In the genomic region with DNA sequence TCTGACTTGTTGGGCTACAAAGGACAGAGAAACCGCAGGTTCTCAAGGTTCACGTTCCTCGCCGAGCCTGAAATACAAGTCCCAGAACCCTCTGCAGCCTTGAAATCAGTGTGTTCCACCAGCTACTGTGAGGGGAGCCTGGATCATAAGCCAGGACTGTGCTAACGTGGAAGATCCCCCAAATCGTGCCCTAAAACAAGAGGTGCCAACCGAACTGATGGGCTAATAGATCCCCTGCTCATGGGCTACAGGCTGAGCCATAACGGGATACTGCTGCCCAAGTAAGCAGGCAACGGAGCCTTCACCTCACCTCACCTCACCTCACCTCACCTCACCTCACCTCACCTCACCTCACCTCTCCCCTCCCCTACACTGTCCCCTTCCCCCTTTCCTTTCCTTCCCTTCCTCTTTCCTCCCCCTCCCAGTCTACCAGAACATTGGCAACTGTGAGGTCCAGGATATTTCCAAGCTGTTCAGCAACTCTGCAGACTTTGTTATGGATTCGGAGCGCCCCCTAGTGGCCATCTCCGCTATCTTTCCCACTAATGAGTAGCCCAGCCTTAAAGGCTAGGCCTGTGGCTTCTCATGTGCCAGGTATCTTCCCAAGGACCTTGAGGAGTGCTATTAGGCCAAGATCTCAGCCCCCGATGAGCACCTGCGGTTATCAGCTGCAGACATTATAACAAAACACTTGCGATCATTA, we compare ENCODE assay signal across 8 mouse cellular contexts. TPM values are rescaled to one million over a fixed set of nuclear protein-coding genes. Genes with fewer than 3 reads are reported as not detected.
DNase-seq lines count a peak whose midpoint lies in the region; ATAC-seq lines count a peak whose summit lies in the region.

No protein-coding gene starts in this region.

- H3K9ac ChIP-seq in hindbrain, embryonic 16.5 days (ENCODE audit: low read depth, low read length) = no peak overlapping the region

- peak; percentile 86 for DNase-seq in ZHBTc4 (ENCODE audit: low read depth, low spot score)
- DNase-seq in cerebellum, adult 9-11 months = peak; percentile 87
- DNase-seq in frontal cortex, postnatal 10 days (ENCODE audit: low spot score in 2 of 2) = peak; percentile 72 to 82
- DNase-seq in layer of hippocampus, postnatal 36 days = peak; percentile 84 to 87
- DNase-seq in skeletal muscle tissue, adult 2 months (ENCODE audit: low read depth, low spot score) = peak; percentile 79

- ATAC-seq in hindbrain, embryonic 16.5 days = peak; percentile 89
- peak; percentile 60 for ATAC-seq in megakaryocyte progenitor cell, adult 5-6 weeks (replicated peaks; ENCODE audit: poor library complexity)
- no peak for ATAC-seq in monocyte, adult 5-6 weeks (replicated peaks; ENCODE audit: insufficient number of reproducible peaks, low FRiP score, low TSS enrichment, poor library complexity, severe bottlenecking)

- H3K4me1 ChIP-seq in hindbrain, embryonic 16.5 days (ENCODE audit: control insufficient read depth, insufficient read depth, low read depth, low read length) = peaks cover 3% of the 10 kb centered on the region; the same call in 1 of the 2 replicates

- WGBS in hindbrain, embryonic 16.5 days = 48% methylated on average over 15 of the region's 15 CpGs

- peaks cover 2% of the 10 kb centered on the region; the same call in 1 of the 2 replicates for H3K27me3 ChIP-seq in hindbrain, embryonic 16.5 days (replicated peaks; ENCODE audit: control insufficient read depth, insufficient read depth, low read length)

- no peaks in the 10 kb centered on the region for H3K9me3 ChIP-seq in hindbrain, embryonic 16.5 days (ENCODE audit: control insufficient read depth, low read length)

- H3K4me3 ChIP-seq in hindbrain, embryonic 16.5 days (ENCODE audit: low read length) = no peak overlapping the region

- H3K4me2 ChIP-seq in hindbrain, embryonic 16.5 days (ENCODE audit: low read length) = no peak overlapping the region

- no peaks in the 10 kb centered on the region for H3K36me3 ChIP-seq in hindbrain, embryonic 16.5 days (ENCODE audit: control insufficient read depth, insufficient read depth, low read length)

- H3K27ac ChIP-seq in hindbrain, embryonic 16.5 days (ENCODE audit: low read depth, low read length) = no peak overlapping the region; the same call in 1 of the 2 replicates

RNA-seq across cellular contexts. Expression of gene Castor2, which starts 36.0 kb away (rescaled TPM):
- 25.3 and 30.7 TPM in 2 replicates for polyA plus RNA-seq in hindbrain, embryonic 16.5 days (2015; fragmentation: Nextera tagmentation; extraction: Ambion mirVana)
- 10 to 100 TPM; 71.5 to 79.3 TPM for total RNA-seq in layer of hippocampus, postnatal 36 days (2021)
- total RNA-seq in megakaryocyte progenitor cell, adult 5-6 weeks (2015) = 2.7 and 2.8 TPM in 2 replicates
- total RNA-seq in megakaryocyte progenitor cell, adult 5-6 weeks (2017) = 0.54 and 0.57 TPM in 2 replicates
- 0.75 to 2.1 TPM (median 0.86 TPM) in 3 replicates for total RNA-seq in monocyte, adult 5-6 weeks (2017)

Comparison
In these comparisons a context has a peak if more than half of its experiments do, and no peak if none do; other contexts are left out.
1. RNA of gene Castor2, which starts 36.0 kb away (total RNA-seq): 71.5 to 79.3 TPM in layer of hippocampus, postnatal 36 days; 0.54 to 2.8 TPM in megakaryocyte progenitor cell, adult 5-6 weeks and 0.75 to 2.1 TPM in monocyte, adult 5-6 weeks; every median in the first group is over 10 times any median in the second.
2. Peak in every context shown above with its lines, with median percentiles within 50 percentile points of each other: DNase-seq.